Mouse (Mus musculus) lung, adult 2 months (tissue): ENCODE data around the gene Fbf1. TPM values are rescaled to one million over a fixed set of nuclear protein-coding genes. Genes with fewer than 3 reads are reported as not detected.
A peak's percentile ranks its signal among the peaks of the same experiment; 100 is the strongest.

ENCODE experiments used
- DNase-seq: peaks from one replicate; pipeline ENCODE4 v3.0.0; 2022
- H3K4me1 ChIP-seq: fragments of 200-500 bp; 2 replicates; pipeline ENCODE4 v1.6.1; 2011; ENCODE audit warnings: low read length; ENCODE audit not compliant: control insufficient read depth, insufficient read depth
- H3K4me3 ChIP-seq: fragments of 200-500 bp; replicated peaks from 2 replicates; pipeline ENCODE3; 2011; ENCODE audit warnings: low read depth, mild to moderate bottlenecking, control low read depth, low read length; ENCODE audit errors: extremely low read depth
- CTCF ChIP-seq: fragments of 200-500 bp; IDR thresholded peaks from 2 replicates; pipeline ENCODE4 v1.5.1; 2011; ENCODE audit warnings: mild to moderate bottlenecking, low read length, control low read depth; ENCODE audit not compliant: insufficient read depth
- POLR2A ChIP-seq: fragments of 200-500 bp; IDR thresholded peaks from 2 replicates; pipeline ENCODE4 v1.6.1; 2011; ENCODE audit warnings: low read depth, mild to moderate bottlenecking, control low read depth, low read length, borderline replicate concordance; ENCODE audit errors: extremely low read depth
- WGBS: fragments of 180-500 bp; shearing (Covaris S2); methylation state at CpG from one replicate; pipeline ENCODE4 v1.1.7; 2018; 5-methylcytosine and 5-hydroxymethylcytosine counted together
- polyA plus RNA-seq: library from polyadenylated mRNA; depleted of rRNA; stranded (reverse); fragments of >200 nt; gene quantifications from 2 replicates; pipeline ENCODE4 v1.2.3, GENCODE M21; 2012

The Fbf1 gene
- polyA plus RNA-seq, 1 experiment: 35.5 TPM

GRCm38 (mm10) chr11:116106154-116106962 is 61.6 kb downstream of the Fbf1 start:
- WGBS: 71% methylated on average over 32 of the region's 32 CpGs
- no peak for DNase-seq
- H3K4me3 ChIP-seq: no peak overlapping the region
- no peak for TF ChIP-seq POLR2A
- no peak for TF ChIP-seq CTCF
- peaks cover 21% of the 10 kb centered on the region for H3K4me1 ChIP-seq

- H3K4me3 ChIP-seq: no peak overlapping the region
- DNase-seq: no peak
- 77% methylated on average over 2 of the region's 2 CpGs for WGBS
- TF ChIP-seq POLR2A: no peak
- no peak for TF ChIP-seq CTCF
- peaks cover 29% of the 10 kb centered on the region for H3K4me1 ChIP-seq
Observed at GRCm38 (mm10) chr11:116105065-116105464, 62.9 kb downstream of the Fbf1 start.

- DNase-seq: no peak
- 27% methylated on average over 14 of the region's 14 CpGs for WGBS
- TF ChIP-seq POLR2A (no peak), CTCF (no peak)
- H3K4me3 ChIP-seq: no peak overlapping the region
- peaks cover 29% of the 10 kb centered on the region for H3K4me1 ChIP-seq
Observed at GRCm38 (mm10) chr11:116104006-116104646, 63.8 kb downstream of the Fbf1 start.

- no peak overlapping the region for H3K4me3 ChIP-seq
- TF ChIP-seq CTCF: no peak
- TF ChIP-seq POLR2A: no peak
- 29% methylated on average over 12 of the region's 12 CpGs for WGBS
- peaks cover 27% of the 10 kb centered on the region for H3K4me1 ChIP-seq
- DNase-seq: no peak
Observed at GRCm38 (mm10) chr11:116103572-116103971, 64.4 kb downstream of the Fbf1 start.

GRCm38 (mm10) chr11:116102472-116102871 is 65.5 kb downstream of the Fbf1 start:
- DNase-seq: no peak
- H3K4me1 ChIP-seq: peaks cover 24% of the 10 kb centered on the region
- WGBS: 36% methylated on average over 3 of the region's 4 CpGs
- H3K4me3 ChIP-seq: no peak overlapping the region
- TF ChIP-seq CTCF: no peak
- TF ChIP-seq POLR2A: no peak

GRCm38 (mm10) chr11:116101931-116102381 is 66.0 kb downstream of the Fbf1 start:
- H3K4me1 ChIP-seq: peaks cover 24% of the 10 kb centered on the region
- 0 out of 2 replicates have a peak, but pooled peaks have one; percentile 7 for TF ChIP-seq POLR2A
- TF ChIP-seq CTCF: no peak
- WGBS: 24% methylated on average over 11 of the region's 11 CpGs
- no peak for DNase-seq
- no peak overlapping the region for H3K4me3 ChIP-seq

- no peak for DNase-seq
- Histone ChIP-seq H3K4me3 (no peak overlapping the region), H3K4me1 (peaks cover 24% of the 10 kb centered on the region)
- TF ChIP-seq CTCF (no peak), POLR2A (no peak)
- WGBS: 79% methylated on average over 7 of the region's 7 CpGs
Observed at GRCm38 (mm10) chr11:116100839-116101238, 67.1 kb downstream of the Fbf1 start.

GRCm38 (mm10) chr11:116100385-116100784 is 67.6 kb downstream of the Fbf1 start:
- TF ChIP-seq POLR2A (no peak), CTCF (no peak)

GRCm38 (mm10) chr11:116099462-116099861 is 68.5 kb downstream of the Fbf1 start:
- DNase-seq: no peak
- WGBS: 85% methylated on average over 6 of the region's 6 CpGs
- TF ChIP-seq POLR2A (no peak), CTCF (no peak)
- peaks cover 22% of the 10 kb centered on the region for H3K4me1 ChIP-seq
- H3K4me3 ChIP-seq: no peak overlapping the region

More at GRCm38 (mm10) chr11:116100385-116100784, 67.6 kb downstream of the Fbf1 start:
- Histone ChIP-seq H3K4me1 (peaks cover 24% of the 10 kb centered on the region), H3K4me3 (no peak overlapping the region)
- 43% methylated on average over 6 of the region's 6 CpGs for WGBS
- DNase-seq: no peak

GRCm38 (mm10) chr11:116098711-116099460 is 69.1 kb downstream of the Fbf1 start:
- 53% methylated on average over 14 of the region's 14 CpGs for WGBS
- Histone ChIP-seq H3K4me1 (peaks cover 21% of the 10 kb centered on the region), H3K4me3 (no peak overlapping the region)
- DNase-seq: no peak
- TF ChIP-seq CTCF: no peak
- TF ChIP-seq POLR2A: no peak
